Mouse (Mus musculus) lung, postnatal 0 days (tissue): ENCODE results near the gene Zfp37. TPM values are rescaled to one million over a fixed set of nuclear protein-coding genes. Genes with fewer than 3 reads are reported as not detected.
A peak's percentile ranks its signal among the peaks of the same experiment; 100 is the strongest.

Experiments
- ATAC-seq: fragments of 200-750 bp; cut with Nextera tagmentation; 2 replicates; pipeline ENCODE4 v1.8.0; 2017; ENCODE audit warnings: moderate library complexity
- DNase-seq: peaks from one replicate; pipeline ENCODE4 v3.0.0-alpha.2; 2016; ENCODE audit warnings: low spot score
- H3K27ac ChIP-seq: fragments of 300-500 bp; sonication (generic); 2 replicates; pipeline ENCODE4 v1.5.1; 2014; ENCODE audit warnings: antibody characterized with exemption, mild to moderate bottlenecking, low read length, mixed read lengths
- H3K27me3 ChIP-seq: fragments of 300-500 bp; sonication (generic); replicated peaks from 2 replicates; pipeline ENCODE4 v1.6.1; 2014; ENCODE audit warnings: low read length, mixed read lengths; ENCODE audit not compliant: insufficient read depth
- H3K36me3 ChIP-seq: fragments of 300-500 bp; sonication (generic); 2 replicates; pipeline ENCODE4 v1.6.1; 2014; ENCODE audit warnings: low read length, mixed read lengths; ENCODE audit not compliant: insufficient read depth
- H3K4me1 ChIP-seq: fragments of 300-500 bp; sonication (generic); 2 replicates; pipeline ENCODE4 v1.6.1; 2014; ENCODE audit warnings: antibody characterized with exemption, low read depth, low read length, mixed read lengths; ENCODE audit not compliant: insufficient read depth
- H3K4me2 ChIP-seq: fragments of 300-500 bp; sonication (generic); replicated peaks from 2 replicates; pipeline ENCODE4 v1.6.1; 2014; ENCODE audit warnings: low read depth, mild to moderate bottlenecking, low read length, moderate library complexity, mixed read lengths
- H3K4me3 ChIP-seq: fragments of 300-500 bp; sonication (generic); 2 replicates; pipeline ENCODE4 v1.5.1; 2014; ENCODE audit warnings: low read depth, low read length
- H3K9ac ChIP-seq: fragments of 300-500 bp; sonication (generic); replicated peaks from 2 replicates; pipeline ENCODE4 v1.6.1; 2014; ENCODE audit warnings: low read depth, mild to moderate bottlenecking
- H3K9me3 ChIP-seq: fragments of 300-500 bp; sonication (generic); 2 replicates; pipeline ENCODE4 v1.6.1; 2016; ENCODE audit warnings: low read length, mixed read lengths
- CTCF ChIP-seq: IDR thresholded peaks from 2 replicates; pipeline ENCODE4 v1.5.1; 2016; ENCODE audit warnings: antibody characterized with exemption, mild to moderate bottlenecking
- EP300 ChIP-seq: IDR thresholded peaks from 2 replicates; pipeline ENCODE4 v1.6.1; 2016; ENCODE audit warnings: antibody characterized with exemption, mild to moderate bottlenecking, control low read depth
- WGBS: fragments of 180-500 bp; shearing (Covaris S2); extraction: QIAGEN DNeasy Blood & Tissue Kit; methylation state at CpG from one replicate; pipeline ENCODE4 v1.1.7; 2014; 5-methylcytosine and 5-hydroxymethylcytosine counted together
- polyA plus RNA-seq: library from polyadenylated mRNA; unstranded; fragments of >200 nt; fragmentation: Nextera tagmentation; extraction: Ambion mirVana; gene quantifications from 2 replicates; pipeline ENCODE4 v1.2.1, GENCODE M21; 2015

The Zfp37 gene
- polyA plus RNA-seq, 1 experiment from 2014 or later: 3.4 TPM

DNA sequence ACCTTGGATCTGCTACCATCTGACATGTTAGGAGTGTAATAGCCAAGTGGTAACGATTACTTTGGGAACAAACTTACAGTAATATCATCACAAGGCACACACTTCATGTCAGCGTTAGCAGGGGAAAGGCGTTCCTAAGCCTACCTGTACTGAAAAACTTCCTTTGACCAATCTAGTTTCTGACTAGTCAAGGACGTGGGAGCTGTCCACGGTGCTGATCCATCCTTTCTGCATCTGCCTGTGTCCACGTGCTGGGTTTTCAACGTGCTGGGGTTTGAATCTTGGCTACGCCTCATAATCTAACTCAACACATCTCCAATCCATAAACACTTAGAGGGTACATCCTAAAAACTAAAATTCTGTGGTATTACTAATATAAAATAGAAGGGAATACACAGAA, 26.1 kb upstream of the Zfp37 start:
- TF ChIP-seq EP300 (no peak), CTCF (no peak)
- no peaks in the 10 kb centered on the region for H3K4me1 ChIP-seq
- H3K4me2 ChIP-seq: no peak overlapping the region
- ATAC-seq (no peak), DNase-seq (peak; percentile 60)
- H3K27ac ChIP-seq: no peak overlapping the region
- H3K27me3 ChIP-seq: no peaks in the 10 kb centered on the region
- WGBS: 22% methylated on average over 8 of the region's 8 CpGs
- no peak overlapping the region for H3K9ac ChIP-seq
- H3K9me3 ChIP-seq: no peaks in the 10 kb centered on the region
- H3K4me3 ChIP-seq: no peak overlapping the region
- H3K36me3 ChIP-seq: no peaks in the 10 kb centered on the region

DNA sequence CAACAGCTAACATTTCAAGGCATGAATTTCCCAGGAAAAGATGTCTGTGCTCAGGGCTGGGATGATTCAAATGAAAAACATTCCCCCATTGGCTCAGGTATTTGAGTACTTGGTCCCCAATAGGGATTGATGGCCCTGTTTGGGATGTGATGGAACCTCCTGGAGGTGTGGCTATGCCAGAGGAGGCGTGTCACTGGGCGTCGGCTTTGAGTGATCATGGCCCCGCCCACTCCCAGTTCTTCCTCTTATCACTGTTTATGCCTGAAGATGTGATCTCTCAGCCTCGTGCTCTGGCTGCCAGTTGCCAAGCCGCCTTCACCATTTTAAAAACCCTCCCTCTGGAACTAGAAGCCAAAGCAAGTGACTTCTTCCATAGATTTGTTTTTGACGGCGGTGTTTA, 23.7 kb upstream of the Zfp37 start:
- no peak overlapping the region for H3K9ac ChIP-seq
- H3K27me3 ChIP-seq: no peaks in the 10 kb centered on the region
- TF ChIP-seq EP300: no peak
- no peak for TF ChIP-seq CTCF
- H3K27ac ChIP-seq: no peak overlapping the region
- DNase-seq (no peak), ATAC-seq (no peak)
- 60% methylated on average over 8 of the region's 8 CpGs for WGBS
- H3K4me2 ChIP-seq: no peak overlapping the region
- no peaks in the 10 kb centered on the region for H3K4me1 ChIP-seq
- H3K36me3 ChIP-seq: no peaks in the 10 kb centered on the region
- H3K4me3 ChIP-seq: no peak overlapping the region
- no peaks in the 10 kb centered on the region for H3K9me3 ChIP-seq

DNA sequence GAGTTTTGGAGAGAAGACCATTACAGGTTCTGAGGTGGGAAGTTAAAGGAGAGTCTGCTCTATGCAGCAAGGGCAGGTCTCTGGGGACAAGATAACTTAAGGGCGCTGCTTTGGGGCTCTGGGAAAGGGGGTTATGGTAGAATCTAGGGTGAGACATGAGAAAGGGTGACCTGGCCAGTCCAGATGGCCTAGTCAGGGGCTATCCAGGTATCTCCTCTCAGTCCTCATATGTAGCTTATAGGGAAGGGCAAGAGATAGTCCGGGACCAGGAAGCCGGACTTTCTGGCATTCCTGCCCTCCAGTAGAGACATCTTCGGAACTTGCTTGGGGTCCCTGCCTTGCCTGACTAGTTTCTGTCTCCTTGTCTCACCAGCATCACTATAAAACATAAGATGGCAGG, 20.9 kb upstream of the Zfp37 start:
- Histone ChIP-seq H3K36me3 (no peaks in the 10 kb centered on the region), H3K9ac (no peak overlapping the region), H3K4me1 (no peaks in the 10 kb centered on the region), H3K9me3 (no peaks in the 10 kb centered on the region), H3K27ac (no peak overlapping the region), H3K4me2 (no peak overlapping the region), H3K4me3 (no peak overlapping the region), H3K27me3 (no peaks in the 10 kb centered on the region)
- no peak for ATAC-seq
- WGBS: 82% methylated on average over 4 of the region's 4 CpGs
- TF ChIP-seq EP300: no peak
- TF ChIP-seq CTCF: no peak
- no peak for DNase-seq

DNA sequence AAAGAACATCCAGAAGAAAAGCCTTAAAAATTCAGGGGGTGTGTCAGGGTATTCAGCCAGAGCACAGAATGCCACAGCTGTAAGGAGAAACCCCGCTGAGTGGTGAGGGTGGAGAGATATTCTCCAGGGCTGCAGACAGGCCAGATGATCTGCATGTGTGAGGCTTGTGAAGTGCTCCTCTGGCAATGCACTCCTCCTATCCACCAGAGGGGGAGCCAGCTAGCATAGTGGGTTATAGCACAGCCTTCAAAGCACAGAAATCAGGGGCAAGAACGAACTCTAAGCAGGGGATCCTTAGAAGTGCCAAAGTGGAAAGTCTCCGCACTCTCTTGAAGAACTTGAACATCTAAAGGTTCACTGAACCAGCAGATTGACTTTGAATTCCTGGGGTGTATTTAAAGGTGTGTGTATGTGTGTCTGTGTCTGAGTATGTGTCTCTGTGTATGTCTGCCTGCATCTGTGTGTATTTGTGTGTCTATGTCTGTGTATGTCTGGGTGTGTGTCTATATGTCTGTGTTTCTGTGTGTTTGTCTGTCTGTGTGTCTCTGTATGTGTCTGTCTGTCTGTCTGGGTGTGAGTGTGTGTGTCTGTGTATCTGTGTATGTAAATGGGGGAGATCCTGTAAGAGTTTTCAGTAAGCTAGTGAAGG, 20.2 kb upstream of the Zfp37 start:
- no peak overlapping the region for H3K9ac ChIP-seq
- H3K27ac ChIP-seq: no peak overlapping the region
- 43% methylated on average over 3 of the region's 3 CpGs for WGBS
- no peaks in the 10 kb centered on the region for H3K27me3 ChIP-seq
- no peaks in the 10 kb centered on the region for H3K36me3 ChIP-seq
- H3K4me3 ChIP-seq: no peak overlapping the region
- no peaks in the 10 kb centered on the region for H3K9me3 ChIP-seq
- H3K4me2 ChIP-seq: no peak overlapping the region
- DNase-seq: no peak
- ATAC-seq: no peak
- H3K4me1 ChIP-seq: no peaks in the 10 kb centered on the region
- no peak for TF ChIP-seq EP300
- TF ChIP-seq CTCF: peak; percentile 48

DNA sequence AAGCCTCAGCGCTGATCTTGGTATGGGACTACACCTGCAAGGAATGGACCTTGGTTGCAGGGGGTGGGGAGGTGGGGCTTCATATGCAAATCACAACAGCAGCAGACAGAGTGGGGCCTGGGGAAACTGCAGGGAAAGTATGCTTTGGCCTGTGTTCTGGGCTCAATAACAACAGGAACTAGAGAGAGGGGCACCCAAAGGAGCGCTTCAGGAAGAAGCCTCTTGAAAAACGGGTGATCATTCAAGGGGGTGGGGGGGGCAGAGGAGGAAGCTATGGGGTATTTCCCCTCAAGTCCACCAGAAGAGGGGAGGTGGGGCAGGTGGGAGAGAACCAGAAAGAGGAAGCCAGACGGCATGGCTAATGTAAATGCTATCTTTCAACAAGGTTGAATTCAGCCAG, 17.5 kb upstream of the Zfp37 start:
- H3K9me3 ChIP-seq: no peaks in the 10 kb centered on the region
- no peak overlapping the region for H3K27ac ChIP-seq
- no peak overlapping the region for H3K9ac ChIP-seq
- H3K4me1 ChIP-seq: no peaks in the 10 kb centered on the region
- WGBS: 39% methylated on average over 4 of the region's 4 CpGs
- no peaks in the 10 kb centered on the region for H3K27me3 ChIP-seq
- no peak for DNase-seq
- TF ChIP-seq CTCF (no peak), EP300 (no peak)
- no peak overlapping the region for H3K4me3 ChIP-seq
- no peak for ATAC-seq
- no peak overlapping the region for H3K4me2 ChIP-seq
- no peaks in the 10 kb centered on the region for H3K36me3 ChIP-seq

- H3K4me3 ChIP-seq: no peak overlapping the region
- no peaks in the 10 kb centered on the region for H3K9me3 ChIP-seq
- 66% methylated on average over 6 of the region's 6 CpGs for WGBS
- TF ChIP-seq EP300: no peak
- TF ChIP-seq CTCF: no peak
- no peak overlapping the region for H3K4me2 ChIP-seq
- no peak overlapping the region for H3K9ac ChIP-seq
- H3K4me1 ChIP-seq: no peaks in the 10 kb centered on the region
- ATAC-seq (no peak), DNase-seq (no peak)
- H3K36me3 ChIP-seq: no peaks in the 10 kb centered on the region
- H3K27me3 ChIP-seq: no peaks in the 10 kb centered on the region
- no peak overlapping the region for H3K27ac ChIP-seq
Observed at GRCm38 (mm10) chr4:62240586-62240985, 9.7 kb upstream of the Zfp37 start.

GRCm38 (mm10) chr4:62230153-62230552, 694 bp downstream of the Zfp37 start:
- no peaks in the 10 kb centered on the region for H3K4me1 ChIP-seq
- ATAC-seq (no peak), DNase-seq (no peak)
- no peak overlapping the region for H3K9ac ChIP-seq
- TF ChIP-seq EP300 (no peak), CTCF (no peak)
- no peaks in the 10 kb centered on the region for H3K36me3 ChIP-seq
- no peak overlapping the region for H3K4me2 ChIP-seq
- no peak overlapping the region for H3K4me3 ChIP-seq
- H3K27ac ChIP-seq: no peak overlapping the region
- no peaks in the 10 kb centered on the region for H3K27me3 ChIP-seq
- no peaks in the 10 kb centered on the region for H3K9me3 ChIP-seq
- WGBS: 52% methylated on average over 1 of the region's 1 CpGs
